Mouse (Mus musculus) myocyte (in vitro differentiated cells): ENCODE measurements around the gene Eln.

Experiments
- CEBPB ChIP-seq: IDR thresholded peaks from 2 replicates; pipeline ENCODE4 v1.6.1; 2011; ENCODE audit warnings: mild to moderate bottlenecking, moderate library complexity; ENCODE audit not compliant: poor library complexity, insufficient read depth, severe bottlenecking
- E2F4 ChIP-seq: IDR thresholded peaks from one replicate; pipeline ENCODE4 v1.6.1; 2011; ENCODE audit warnings: mild to moderate bottlenecking, control low read depth, moderate library complexity; ENCODE audit not compliant: insufficient read depth
- MAX ChIP-seq: IDR thresholded peaks from one replicate; pipeline ENCODE4 v1.6.1; 2011; ENCODE audit warnings: low read depth, mild to moderate bottlenecking, control low read depth
- MYOD1 ChIP-seq, 3 experiments: IDR thresholded peaks; one replicate each; pipeline ENCODE4 v1.6.1; 2011; ENCODE audit warnings: control low read depth in 2 of 3, low read depth in 2 of 3, mild to moderate bottlenecking in 2 of 3, moderate library complexity in 1 of 3; ENCODE audit not compliant: insufficient read length in 2 of 3, control insufficient read depth in 1 of 3
- MYOG ChIP-seq, 3 experiments: IDR thresholded peaks; one replicate each; pipeline ENCODE4 v1.6.1; 2011; ENCODE audit warnings: control low read depth in 2 of 3, low read depth in 2 of 3, mild to moderate bottlenecking in 2 of 3; ENCODE audit not compliant: insufficient read length in 2 of 3, control insufficient read depth in 1 of 3, insufficient read depth in 1 of 3
- POLR2A ChIP-seq: IDR thresholded peaks from one replicate; pipeline ENCODE4 v1.6.1; 2011; ENCODE audit warnings: low read depth, mild to moderate bottlenecking, control low read depth, moderate library complexity; ENCODE audit not compliant: insufficient read length
- POLR2AphosphoS2 ChIP-seq: IDR thresholded peaks from one replicate; pipeline ENCODE4 v1.6.1; 2011; ENCODE audit warnings: low read depth, control low read depth; ENCODE audit not compliant: insufficient read length
- REST ChIP-seq: IDR thresholded peaks from one replicate; pipeline ENCODE4 v1.6.1; 2011; ENCODE audit warnings: mild to moderate bottlenecking, control low read depth, moderate library complexity; ENCODE audit not compliant: insufficient read depth, insufficient read length
- SRF ChIP-seq: IDR thresholded peaks from one replicate; pipeline ENCODE4 v1.6.1; 2011; ENCODE audit warnings: low read depth; ENCODE audit not compliant: control insufficient read depth, insufficient read length
- TCF12 ChIP-seq: IDR thresholded peaks from one replicate; pipeline ENCODE4 v1.6.1; 2011; ENCODE audit warnings: mild to moderate bottlenecking, control low read depth; ENCODE audit not compliant: poor library complexity, insufficient read depth, severe bottlenecking

DNA sequence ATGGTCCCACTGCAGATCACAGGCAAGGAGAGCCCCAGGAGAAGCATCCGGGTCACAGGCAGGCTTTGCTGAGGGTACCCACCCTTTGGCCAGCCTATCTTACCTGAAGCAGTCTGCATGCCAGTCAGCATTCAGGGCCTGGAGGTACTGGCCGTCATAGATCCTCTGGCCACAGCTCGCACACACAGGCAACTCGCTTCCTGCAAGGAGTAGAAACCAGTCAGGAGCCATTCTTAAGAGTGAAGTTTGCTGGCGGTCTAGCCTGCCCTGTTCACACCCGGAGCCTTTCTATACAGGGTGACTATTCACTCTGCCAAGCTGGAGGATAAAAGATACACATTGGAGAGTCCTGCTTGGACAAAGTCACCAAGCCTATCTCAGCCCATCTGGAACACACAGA, 60.6 kb downstream of the Eln start:
- TF ChIP-seq POLR2AphosphoS2 (no peak), POLR2A (no peak), MAX (no peak), E2F4 (no peak), TCF12 (no peak), SRF (no peak), CEBPB (no peak), MYOG (IDR thresholded peaks at IDR 0.05; ENCODE audit: control insufficient read depth in 1 of 3, insufficient read depth in 1 of 3, insufficient read length in 2 of 3, low read depth in 2 of 3) (no peak), MYOD1 (IDR thresholded peaks at IDR 0.05; ENCODE audit: control insufficient read depth in 1 of 3, insufficient read length in 2 of 3, low read depth in 2 of 3) (no peak), REST (no peak)
